Mouse (Mus musculus): ENCODE results near the gene Blvrb. TPM values are rescaled to one million over a fixed set of nuclear protein-coding genes. Genes with fewer than 3 reads are reported as not detected.

The Blvrb gene
- polyA plus RNA-seq, 1 experiment: 496 TPM

- TF ChIP-seq CTCF (IDR thresholded peaks at IDR 0.05; ENCODE audit: low read depth, low read length) (no peak), POLR2A (IDR thresholded peaks at IDR 0.05; ENCODE audit: borderline replicate concordance, low read depth, low read length) (no peak)
- Histone ChIP-seq H3K4me1 (ENCODE audit: control insufficient read depth, insufficient read depth, low read length) (peaks cover 28% of the 10 kb centered on the region), H3K27ac (ENCODE audit: insufficient read depth, low read depth, low read length) (no peak overlapping the region), H3K4me3 (ENCODE audit: insufficient read depth, low read length) (no peak overlapping the region)
These were observed 32.0 kb downstream of the Blvrb start for GRCm38 (mm10) chr7:27479750-27480149.

- H3K4me1 ChIP-seq (ENCODE audit: control insufficient read depth, insufficient read depth, low read length): peaks cover 26% of the 10 kb centered on the region
- TF ChIP-seq CTCF (IDR thresholded peaks at IDR 0.05; ENCODE audit: low read depth, low read length) (no peak), POLR2A (IDR thresholded peaks at IDR 0.05; ENCODE audit: borderline replicate concordance, low read depth, low read length) (no peak)
- H3K4me3 ChIP-seq (ENCODE audit: insufficient read depth, low read length): no peak overlapping the region
- H3K27ac ChIP-seq (ENCODE audit: insufficient read depth, low read depth, low read length): no peak overlapping the region
These were observed 32.7 kb downstream of the Blvrb start for GRCm38 (mm10) chr7:27480506-27480905.

GRCm38 (mm10) chr7:27480927-27481626, 33.3 kb downstream of the Blvrb start:
- Histone ChIP-seq H3K27ac (ENCODE audit: insufficient read depth, low read depth, low read length) (peak overlapping the region; percentile 45; the same call in 1 of the 2 replicates), H3K4me3 (ENCODE audit: insufficient read depth, low read length) (peak overlapping the region; percentile 59), H3K4me1 (ENCODE audit: control insufficient read depth, insufficient read depth, low read length) (peaks cover 26% of the 10 kb centered on the region)
- TF ChIP-seq POLR2A (IDR thresholded peaks at IDR 0.05; ENCODE audit: borderline replicate concordance, low read depth, low read length) (no peak), CTCF (IDR thresholded peaks at IDR 0.05; ENCODE audit: low read depth, low read length) (no peak)

GRCm38 (mm10) chr7:27481627-27481969, 33.8 kb downstream of the Blvrb start:
- Histone ChIP-seq H3K4me3 (ENCODE audit: insufficient read depth, low read length) (peak overlapping the region; percentile 59), H3K4me1 (ENCODE audit: control insufficient read depth, insufficient read depth, low read length) (peaks cover 26% of the 10 kb centered on the region), H3K27ac (ENCODE audit: insufficient read depth, low read depth, low read length) (peak overlapping the region; percentile 47; the same call in 1 of the 2 replicates)
- TF ChIP-seq CTCF (IDR thresholded peaks at IDR 0.05; ENCODE audit: low read depth, low read length) (no peak), POLR2A (IDR thresholded peaks at IDR 0.05; ENCODE audit: borderline replicate concordance, low read depth, low read length) (no peak)

GRCm38 (mm10) chr7:27483860-27484259, 36.1 kb downstream of the Blvrb start:
- H3K27ac ChIP-seq (ENCODE audit: insufficient read depth, low read depth, low read length): no peak overlapping the region
- H3K4me3 ChIP-seq (ENCODE audit: insufficient read depth, low read length): no peak overlapping the region
- peaks cover 34% of the 10 kb centered on the region for H3K4me1 ChIP-seq (ENCODE audit: control insufficient read depth, insufficient read depth, low read length)
- TF ChIP-seq POLR2A (IDR thresholded peaks at IDR 0.05; ENCODE audit: borderline replicate concordance, low read depth, low read length) (no peak), CTCF (IDR thresholded peaks at IDR 0.05; ENCODE audit: low read depth, low read length) (no peak)

- peak overlapping the region; percentile 74 for H3K4me3 ChIP-seq (ENCODE audit: insufficient read depth, low read length)
- H3K4me1 ChIP-seq (ENCODE audit: control insufficient read depth, insufficient read depth, low read length): peaks cover 42% of the 10 kb centered on the region
- peak overlapping the region; percentile 68 for H3K27ac ChIP-seq (ENCODE audit: insufficient read depth, low read depth, low read length)
- no peak for TF ChIP-seq CTCF (IDR thresholded peaks at IDR 0.05; ENCODE audit: low read depth, low read length)
- TF ChIP-seq POLR2A (IDR thresholded peaks at IDR 0.05; ENCODE audit: borderline replicate concordance, low read depth, low read length): no peak
These were observed 38.5 kb downstream of the Blvrb start for GRCm38 (mm10) chr7:27486102-27486769.

GRCm38 (mm10) chr7:27486770-27487697, 39.3 kb downstream of the Blvrb start, which contains the start of gene Sertad1:
Gene Sertad1 (plus strand): TSS chr7:27486910.
- Histone ChIP-seq H3K4me3 (ENCODE audit: insufficient read depth, low read length) (peak within 1 kb of the TSS; percentile 74), H3K27ac (ENCODE audit: insufficient read depth, low read depth, low read length) (peak within 1 kb of the TSS; percentile 85), H3K4me1 (ENCODE audit: control insufficient read depth, insufficient read depth, low read length) (peaks cover 43% of the 10 kb centered on the region)
- peak; percentile 73 for TF ChIP-seq CTCF (IDR thresholded peaks at IDR 0.05; ENCODE audit: low read depth, low read length)
- TF ChIP-seq POLR2A (IDR thresholded peaks at IDR 0.05; ENCODE audit: borderline replicate concordance, low read depth, low read length): peak; percentile 90

GRCm38 (mm10) chr7:27487740-27488268, 40.0 kb downstream of the Blvrb start:
- H3K4me3 ChIP-seq (ENCODE audit: insufficient read depth, low read length): peak overlapping the region; percentile 74
- H3K4me1 ChIP-seq (ENCODE audit: control insufficient read depth, insufficient read depth, low read length): peaks cover 41% of the 10 kb centered on the region
- H3K27ac ChIP-seq (ENCODE audit: insufficient read depth, low read depth, low read length): peak overlapping the region; percentile 85
- TF ChIP-seq POLR2A (IDR thresholded peaks at IDR 0.05; ENCODE audit: borderline replicate concordance, low read depth, low read length) (no peak), CTCF (IDR thresholded peaks at IDR 0.05; ENCODE audit: low read depth, low read length) (no peak)

GRCm38 (mm10) chr7:27489270-27489869, 41.6 kb downstream of the Blvrb start:
- Histone ChIP-seq H3K4me1 (ENCODE audit: control insufficient read depth, insufficient read depth, low read length) (peaks cover 47% of the 10 kb centered on the region), H3K27ac (ENCODE audit: insufficient read depth, low read depth, low read length) (no peak overlapping the region), H3K4me3 (ENCODE audit: insufficient read depth, low read length) (no peak overlapping the region)
- TF ChIP-seq POLR2A (IDR thresholded peaks at IDR 0.05; ENCODE audit: borderline replicate concordance, low read depth, low read length): no peak
